Mouse (Mus musculus): ENCODE measurements around the gene Nlrc5.

- TF ChIP-seq MAZ (IDR thresholded peaks at IDR 0.05; ENCODE audit: low read depth, low read length) (no peak), CHD1 (IDR thresholded peaks at IDR 0.05; ENCODE audit: low read depth, low read length) (no peak), TBP (IDR thresholded peaks at IDR 0.05; ENCODE audit: low read depth, low read length) (no peak), ZC3H11A (IDR thresholded peaks at IDR 0.05; ENCODE audit: low read depth, low read length) (no peak), GATA1 (IDR thresholded peaks at IDR 0.05; ENCODE audit: low read depth, low read length) (no peak)
These were observed 41.6 kb downstream of the Nlrc5 start for GRCm38 (mm10) chr8:94475786-94476185.
